Mouse (Mus musculus): ENCODE measurements around the gene Tfr2. TPM values are rescaled to one million over a fixed set of nuclear protein-coding genes. Genes with fewer than 3 reads are reported as not detected.
A peak's percentile ranks its signal among the peaks of the same experiment; 100 is the strongest.

The Tfr2 gene
- polyA plus RNA-seq, 1 experiment from 2014 or later: 4.7 TPM

- Histone ChIP-seq H3K27me3 (replicated peaks) (no peaks in the 10 kb centered on the region), H3K36me3 (peaks cover 22% of the 10 kb centered on the region), H3K4me2 (peak overlapping the region; percentile 87), H3K27ac (peak overlapping the region; percentile 96), H3K4me3 (replicated peaks) (peak overlapping the region; percentile 79), H3K9ac (0 out of 2 replicates have a peak overlapping the region, but pooled peaks have one; percentile 83), H3K4me1 (peaks cover 33% of the 10 kb centered on the region), H3K9me3 (no peaks in the 10 kb centered on the region)
- ATAC-seq (ENCODE audit: insufficient read depth, low FRiP score, low read depth): no peak
- 6% methylated on average over 3 of the region's 3 CpGs for WGBS
These were observed 61.0 kb downstream of the Tfr2 start for GRCm38 (mm10) chr5:137630602-137631001.

- WGBS: 47% methylated on average over 9 of the region's 9 CpGs
- peak overlapping the region; percentile 79 for H3K4me3 ChIP-seq (replicated peaks)
These were observed 61.5 kb downstream of the Tfr2 start for GRCm38 (mm10) chr5:137631171-137631570.

GRCm38 (mm10) chr5:137631591-137631990 is 62.0 kb downstream of the Tfr2 start:
- H3K36me3 ChIP-seq: peaks cover 31% of the 10 kb centered on the region
- peak overlapping the region; percentile 79; the same call in 1 of the 2 replicates for H3K4me3 ChIP-seq (replicated peaks)
- no peak for ATAC-seq (ENCODE audit: insufficient read depth, low FRiP score, low read depth)
- H3K9me3 ChIP-seq: no peaks in the 10 kb centered on the region
- peak overlapping the region; percentile 96 for H3K27ac ChIP-seq
- no peak overlapping the region for H3K9ac ChIP-seq
- no peaks in the 10 kb centered on the region for H3K27me3 ChIP-seq (replicated peaks)
- peaks cover 33% of the 10 kb centered on the region for H3K4me1 ChIP-seq
- peak overlapping the region; percentile 87 for H3K4me2 ChIP-seq
- 50% methylated on average over 4 of the region's 4 CpGs for WGBS

More at GRCm38 (mm10) chr5:137631171-137631570, 61.5 kb downstream of the Tfr2 start:
- Histone ChIP-seq H3K9ac (0 out of 2 replicates have a peak overlapping the region, but pooled peaks have one; percentile 4), H3K27ac (peak overlapping the region; percentile 96), H3K36me3 (peaks cover 27% of the 10 kb centered on the region), H3K27me3 (replicated peaks) (no peaks in the 10 kb centered on the region), H3K9me3 (no peaks in the 10 kb centered on the region), H3K4me2 (peak overlapping the region; percentile 87), H3K4me1 (peaks cover 33% of the 10 kb centered on the region)
- ATAC-seq (ENCODE audit: insufficient read depth, low FRiP score, low read depth): no peak

GRCm38 (mm10) chr5:137633397-137634084 is 63.9 kb downstream of the Tfr2 start:
- WGBS: 77% methylated on average over 12 of the region's 12 CpGs
- Histone ChIP-seq H3K27me3 (replicated peaks) (no peaks in the 10 kb centered on the region), H3K4me3 (replicated peaks) (no peak overlapping the region), H3K4me2 (no peak overlapping the region), H3K9me3 (no peaks in the 10 kb centered on the region), H3K9ac (no peak overlapping the region), H3K36me3 (peaks cover 48% of the 10 kb centered on the region), H3K27ac (no peak overlapping the region), H3K4me1 (peaks cover 33% of the 10 kb centered on the region)
- ATAC-seq (ENCODE audit: insufficient read depth, low FRiP score, low read depth): no peak

Small RNA genes lying within 50 kb of the gene (microRNA-seq; reads per million reads assigned to microRNA genes)
- gene Mir6418: 0.58 reads per million

Other genes starting within 250 kb of the Tfr2 start
- 13.0 and 14.5 TPM in 2 replicates for gene Slc12a9, start 236.2 kb upstream of the Tfr2 start, polyA plus RNA-seq (2015; fragmentation: Nextera tagmentation; extraction: Ambion mirVana)
- 35.5 and 41.4 TPM in 2 replicates for gene Ephb4, start 219.7 kb upstream of the Tfr2 start, polyA plus RNA-seq (2015; fragmentation: Nextera tagmentation; extraction: Ambion mirVana)
- gene Zan, start 92.8 kb upstream of the Tfr2 start, polyA plus RNA-seq (2015; fragmentation: Nextera tagmentation; extraction: Ambion mirVana): 0.72 and 0.94 TPM in 2 replicates
- gene Pop7, start 67.3 kb upstream of the Tfr2 start, polyA plus RNA-seq (2015; fragmentation: Nextera tagmentation; extraction: Ambion mirVana): 52.4 and 54.6 TPM in 2 replicates
- gene Gigyf1, start 51.3 kb upstream of the Tfr2 start, polyA plus RNA-seq (2015; fragmentation: Nextera tagmentation; extraction: Ambion mirVana): 10.2 and 12.2 TPM in 2 replicates
- gene Epo, start 36.6 kb upstream of the Tfr2 start, polyA plus RNA-seq (2015; fragmentation: Nextera tagmentation; extraction: Ambion mirVana): not detected in 2 replicates
- gene Gnb2, start 36.3 kb upstream of the Tfr2 start, polyA plus RNA-seq (2015; fragmentation: Nextera tagmentation; extraction: Ambion mirVana): 359 and 366 TPM in 2 replicates
- gene Actl6b, start 16.3 kb upstream of the Tfr2 start, polyA plus RNA-seq (2015; fragmentation: Nextera tagmentation; extraction: Ambion mirVana): 4.5 and 5.1 TPM in 2 replicates
- 30.6 TPM in 2 replicates for gene Mospd3, start 31.2 kb downstream of the Tfr2 start, polyA plus RNA-seq (2015; fragmentation: Nextera tagmentation; extraction: Ambion mirVana)
- gene Pcolce, start 43.9 kb downstream of the Tfr2 start, polyA plus RNA-seq (2015; fragmentation: Nextera tagmentation; extraction: Ambion mirVana): 112 and 115 TPM in 2 replicates
- gene Fbxo24, start 59.2 kb downstream of the Tfr2 start, polyA plus RNA-seq (2015; fragmentation: Nextera tagmentation; extraction: Ambion mirVana): 0.13 and 0.26 TPM in 2 replicates
- gene Lrch4, start 59.3 kb downstream of the Tfr2 start, polyA plus RNA-seq (2015; fragmentation: Nextera tagmentation; extraction: Ambion mirVana): 36.0 and 38.5 TPM in 2 replicates
- 6.6 and 9.4 TPM in 2 replicates for gene Gm20605, start 59.3 kb downstream of the Tfr2 start, polyA plus RNA-seq (2015; fragmentation: Nextera tagmentation; extraction: Ambion mirVana)
- gene Sap25, start 71.5 kb downstream of the Tfr2 start, polyA plus RNA-seq (2015; fragmentation: Nextera tagmentation; extraction: Ambion mirVana): 5.8 and 8.9 TPM in 2 replicates
- 0.06 and 0.09 TPM in 2 replicates for gene Irs3, start 75.9 kb downstream of the Tfr2 start, polyA plus RNA-seq (2015; fragmentation: Nextera tagmentation; extraction: Ambion mirVana)
- 18.1 and 23.1 TPM in 2 replicates for gene Agfg2, start 114.9 kb downstream of the Tfr2 start, polyA plus RNA-seq (2015; fragmentation: Nextera tagmentation; extraction: Ambion mirVana)
- 2.7 and 2.9 TPM in 2 replicates for gene Nyap1, start 171.8 kb downstream of the Tfr2 start, polyA plus RNA-seq (2015; fragmentation: Nextera tagmentation; extraction: Ambion mirVana)
- gene Tsc22d4, start 175.9 kb downstream of the Tfr2 start, polyA plus RNA-seq (2015; fragmentation: Nextera tagmentation; extraction: Ambion mirVana): 130 and 138 TPM in 2 replicates
- 22.5 and 26.2 TPM in 2 replicates for gene Ppp1r35, start 209.0 kb downstream of the Tfr2 start, polyA plus RNA-seq (2015; fragmentation: Nextera tagmentation; extraction: Ambion mirVana)
- gene Mepce, start 217.8 kb downstream of the Tfr2 start, polyA plus RNA-seq (2015; fragmentation: Nextera tagmentation; extraction: Ambion mirVana): 7.5 and 10.4 TPM in 2 replicates
- 18.3 and 20.5 TPM in 2 replicates for gene Zcwpw1, start 218.0 kb downstream of the Tfr2 start, polyA plus RNA-seq (2015; fragmentation: Nextera tagmentation; extraction: Ambion mirVana)

Measured in stomach, embryonic 15.5 days (tissue).